Mouse (Mus musculus): Measurements from ENCODE around the gene Rpia.

DNA sequence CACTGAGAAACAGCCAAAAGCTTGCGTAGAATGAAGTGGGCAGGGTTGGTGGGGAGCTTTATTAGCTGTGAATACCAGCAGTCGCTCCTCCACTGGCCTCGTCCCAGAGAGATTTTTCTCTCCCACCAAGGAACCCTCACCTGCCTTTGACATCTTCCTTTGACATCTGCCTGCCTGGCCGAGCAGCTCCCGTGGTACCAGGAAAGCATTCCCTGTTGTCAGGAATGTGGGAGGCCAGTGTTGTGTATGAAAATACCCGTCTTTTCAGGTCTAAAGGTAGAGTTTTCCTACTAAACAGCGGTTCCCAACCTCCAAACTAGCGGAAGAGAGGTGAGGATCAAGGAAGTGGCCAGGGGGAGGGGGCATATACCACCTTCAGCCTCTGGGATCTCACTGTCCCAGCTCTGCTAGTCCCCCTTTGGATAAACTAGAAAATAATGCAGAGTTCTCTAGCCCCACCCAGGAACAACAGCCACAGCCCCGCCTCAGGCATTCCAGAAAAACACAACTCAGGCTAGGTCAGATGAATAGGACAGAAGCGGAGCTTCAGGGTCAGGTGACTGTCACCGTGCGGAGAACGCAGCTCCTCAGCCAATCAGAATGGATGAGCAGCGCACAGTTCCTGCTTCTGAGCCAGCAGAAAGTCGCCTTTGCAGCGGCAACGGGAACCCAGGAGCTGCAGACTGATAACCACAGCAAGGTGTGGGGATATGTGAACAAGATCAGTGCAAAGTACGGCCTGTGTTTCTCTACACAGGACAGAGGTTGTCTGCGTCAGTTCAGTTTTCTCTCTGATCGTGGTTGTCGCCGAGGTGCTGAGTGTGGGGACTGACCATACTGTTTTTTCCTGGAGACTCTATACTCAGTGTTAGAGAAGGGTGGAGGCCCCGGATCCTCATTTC lies 32.3 kb upstream of the Rpia start:
- TF ChIP-seq CTCF (conservative IDR thresholded peaks at IDR 0.05; ENCODE audit: low read length): no peak
- no peak for TF ChIP-seq POU5F1 (IDR thresholded peaks at IDR 0.05; ENCODE audit: borderline replicate concordance, low read length)
- no peak for TF ChIP-seq NANOG (IDR thresholded peaks at IDR 0.05; ENCODE audit: borderline replicate concordance, low read length)
